Mouse (Mus musculus): ENCODE results near the gene Hcrt.

The Hcrt gene

GRCm38 (mm10) chr11:100735954-100736745 is 26.6 kb downstream of the Hcrt start:
- DNase-seq (ENCODE audit: low spot score in 2 of 2), result no peak

DNA sequence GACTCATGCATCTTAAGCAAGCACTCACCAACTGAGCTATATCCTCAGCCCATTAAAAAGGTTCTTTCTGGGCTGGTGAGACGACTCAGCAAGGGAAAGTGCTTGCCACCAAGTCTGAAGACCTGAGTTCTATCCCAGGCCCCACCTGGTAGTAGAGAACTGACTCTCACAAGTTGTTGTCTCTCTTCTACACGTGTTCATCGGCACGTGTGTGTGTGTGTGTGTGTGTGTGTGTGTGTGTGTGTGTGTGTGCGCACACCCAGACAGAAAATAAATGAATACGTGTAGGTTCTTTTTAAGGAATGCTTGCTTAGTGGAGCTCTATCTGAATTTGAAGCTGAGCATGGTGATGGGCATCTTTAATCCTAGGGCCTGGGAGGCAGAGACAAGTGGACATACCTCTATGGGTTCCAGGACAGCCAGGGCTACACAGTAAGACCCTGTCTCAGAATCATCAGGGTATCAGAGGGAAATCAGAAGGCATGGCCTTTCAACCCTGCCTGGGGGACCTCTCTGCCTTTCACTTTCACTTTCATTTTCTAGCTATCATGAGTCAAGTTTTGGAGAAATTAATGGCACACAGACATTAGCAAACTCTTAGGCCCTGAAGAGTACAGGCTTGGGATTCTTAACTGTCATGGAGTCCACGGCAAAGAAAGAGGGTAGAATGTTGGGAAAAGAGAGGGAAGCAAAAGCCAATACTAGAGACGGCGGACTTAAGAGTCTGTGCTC is 27.4 kb downstream of the Hcrt start:
- no peak for DNase-seq (ENCODE audit: low spot score in 2 of 2)

DNA sequence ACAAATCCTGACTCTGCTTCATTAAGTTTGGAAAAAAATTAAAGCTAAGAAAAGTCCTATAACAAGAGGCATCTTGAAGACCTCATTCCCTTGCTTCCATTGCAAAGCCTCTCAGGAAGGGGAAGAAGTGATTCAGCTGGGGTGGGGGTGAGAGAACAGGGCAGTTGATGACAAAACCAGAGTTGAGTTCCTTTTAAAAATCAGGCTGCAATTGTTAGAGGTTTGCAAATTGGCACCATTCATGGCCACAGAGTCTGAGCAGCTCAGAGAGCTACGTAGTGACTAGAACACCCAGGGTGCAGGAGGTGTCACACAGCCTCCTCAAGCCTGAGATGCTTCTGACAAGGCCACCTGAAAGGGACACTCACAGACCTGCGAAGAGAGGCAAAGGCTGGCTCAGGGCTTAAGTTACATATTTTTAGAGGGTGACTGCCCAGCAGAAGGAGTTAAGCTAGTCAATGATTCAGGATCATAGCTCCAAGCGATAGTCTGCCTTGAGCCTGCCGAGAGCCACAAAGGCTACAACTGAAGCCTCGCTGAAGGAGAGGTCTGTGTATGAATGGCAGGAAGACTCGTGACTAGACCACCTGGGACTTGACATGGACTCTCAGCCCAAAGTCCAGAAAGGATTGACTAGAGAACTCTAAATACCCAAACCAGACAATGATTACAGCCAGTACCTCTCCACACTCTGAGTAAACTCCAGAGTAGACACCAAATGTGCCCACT is 32.1 kb downstream of the Hcrt start:
- DNase-seq (ENCODE audit: low spot score in 2 of 2), result no peak

GRCm38 (mm10) chr11:100729976-100730375 is 32.8 kb downstream of the Hcrt start:
- no peak for DNase-seq (ENCODE audit: low spot score in 2 of 2)

- DNase-seq (ENCODE audit: low spot score in 2 of 2), result no peak
Observed at GRCm38 (mm10) chr11:100728601-100729000, 34.1 kb downstream of the Hcrt start.

GRCm38 (mm10) chr11:100727201-100727600 is 35.5 kb downstream of the Hcrt start:
- no peak for DNase-seq (ENCODE audit: low spot score in 2 of 2)

- no peak for DNase-seq (ENCODE audit: low spot score in 2 of 2)
Observed at GRCm38 (mm10) chr11:100724919-100725512, 37.7 kb downstream of the Hcrt start.

DNA sequence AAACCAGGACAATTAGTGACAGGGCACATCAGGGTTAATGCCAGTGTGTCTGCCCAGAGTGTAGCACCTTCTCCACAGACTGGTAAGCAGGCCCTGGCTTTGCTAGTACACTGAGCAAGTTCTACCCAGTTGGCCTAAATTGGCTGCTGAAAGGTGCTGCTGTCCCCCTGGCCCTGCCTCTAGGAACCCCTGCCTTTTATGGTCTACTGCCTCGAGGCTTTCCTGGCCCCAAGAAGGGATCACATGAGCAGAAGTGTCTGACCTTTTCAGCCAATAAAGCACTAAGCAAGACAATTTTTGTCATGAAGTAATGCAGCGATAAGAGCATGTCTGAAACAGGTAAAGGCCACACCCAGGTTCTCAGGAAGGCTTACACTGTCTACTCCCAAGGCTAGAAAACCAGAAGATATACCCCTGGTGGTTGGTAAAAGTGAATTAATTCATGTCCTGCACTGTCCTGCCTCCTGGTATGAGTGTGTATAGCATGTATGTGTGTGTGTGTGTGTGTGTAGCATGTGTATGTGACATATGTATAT is 40.2 kb downstream of the Hcrt start:
- no peak for DNase-seq (ENCODE audit: low spot score in 2 of 2)

DNA sequence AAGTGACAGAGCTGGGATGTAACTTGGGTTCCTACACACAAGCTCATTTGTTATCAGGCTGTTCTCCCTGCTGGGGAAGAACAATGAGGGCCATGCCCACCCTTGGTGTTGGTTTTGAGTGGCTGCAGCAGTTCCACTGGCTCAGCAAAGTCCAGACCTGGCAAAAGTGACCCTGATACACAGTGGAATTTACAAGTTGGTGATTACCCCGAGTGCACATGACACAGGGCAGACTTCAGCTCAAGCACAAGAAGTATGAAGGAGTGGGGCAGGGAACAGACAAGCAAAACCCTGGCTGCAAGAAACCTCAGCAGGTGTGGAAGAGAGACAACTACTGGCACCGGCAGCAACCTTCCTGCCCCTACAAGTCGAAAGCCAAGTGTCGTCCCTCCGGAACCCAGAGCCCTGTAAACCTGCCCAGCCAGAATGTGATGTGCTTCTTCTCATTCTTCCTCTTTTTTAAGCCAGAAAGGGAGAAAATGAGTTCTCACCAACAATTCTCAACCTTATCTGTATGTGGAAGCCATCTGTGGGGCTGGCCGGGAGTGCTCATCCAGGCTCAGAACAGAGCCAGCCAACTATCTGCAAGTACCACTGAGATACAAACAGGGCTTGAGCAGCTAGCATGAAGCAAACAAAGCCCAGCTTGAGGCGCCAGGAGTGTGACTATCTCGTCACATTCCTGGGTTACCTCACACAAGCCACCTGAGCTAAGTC is 40.8 kb downstream of the Hcrt start:
- no peak for DNase-seq (ENCODE audit: low spot score in 2 of 2)

- no peak for DNase-seq (ENCODE audit: low spot score in 2 of 2)
Observed at GRCm38 (mm10) chr11:100721254-100721653, 41.5 kb downstream of the Hcrt start.

- no peak for DNase-seq (ENCODE audit: low spot score in 2 of 2)
Observed at GRCm38 (mm10) chr11:100720345-100720744, 42.4 kb downstream of the Hcrt start.

GRCm38 (mm10) chr11:100719893-100720292 is 42.8 kb downstream of the Hcrt start:
- DNase-seq (ENCODE audit: low spot score in 2 of 2), result no peak

DNA sequence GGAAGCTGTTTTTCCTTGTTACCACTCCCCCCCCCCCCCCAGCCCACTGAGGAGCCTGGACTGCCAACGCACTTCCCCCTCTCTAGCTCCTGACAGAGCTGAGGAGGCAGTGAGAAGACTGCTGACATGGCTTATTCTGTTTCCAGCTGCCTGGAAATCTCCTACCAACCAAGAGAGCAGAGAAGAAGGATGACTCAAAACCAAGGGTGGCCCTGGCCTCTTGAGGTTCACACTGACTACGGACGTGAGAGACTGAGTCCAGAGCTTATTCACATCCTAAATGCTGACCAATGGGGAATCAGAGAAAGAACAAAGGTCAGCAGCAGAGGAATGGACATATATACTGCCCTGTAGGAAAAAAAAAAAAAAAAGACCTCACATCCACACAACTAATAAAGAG is 43.4 kb downstream of the Hcrt start:
- no peak for DNase-seq (ENCODE audit: low spot score in 2 of 2)

DNA sequence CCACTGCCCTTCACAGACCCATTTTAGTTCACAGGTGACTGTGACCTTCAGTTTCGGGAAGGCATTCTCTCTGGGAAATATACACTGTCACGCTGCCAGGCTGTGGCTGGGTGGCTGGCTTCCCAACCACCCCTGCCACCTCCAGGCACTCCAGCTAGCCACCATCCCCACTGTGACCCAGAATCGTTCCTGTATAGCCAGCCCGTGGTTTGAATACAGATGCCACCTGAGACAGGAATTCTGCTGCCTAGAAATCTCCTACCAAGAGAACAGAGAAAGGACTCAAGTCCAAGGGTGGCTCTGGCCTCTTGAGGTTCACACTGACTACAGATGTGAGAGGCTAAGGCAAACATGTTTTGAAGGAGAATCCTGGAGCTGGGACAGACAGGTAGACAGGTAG is 43.9 kb downstream of the Hcrt start:
- DNase-seq (ENCODE audit: low spot score in 2 of 2), result no peak

- no peak for DNase-seq (ENCODE audit: low spot score in 2 of 2)
Observed at GRCm38 (mm10) chr11:100718462-100718861, 44.3 kb downstream of the Hcrt start.

GRCm38 (mm10) chr11:100716649-100717048 is 46.1 kb downstream of the Hcrt start:
- no peak for DNase-seq (ENCODE audit: low spot score in 2 of 2)

DNA sequence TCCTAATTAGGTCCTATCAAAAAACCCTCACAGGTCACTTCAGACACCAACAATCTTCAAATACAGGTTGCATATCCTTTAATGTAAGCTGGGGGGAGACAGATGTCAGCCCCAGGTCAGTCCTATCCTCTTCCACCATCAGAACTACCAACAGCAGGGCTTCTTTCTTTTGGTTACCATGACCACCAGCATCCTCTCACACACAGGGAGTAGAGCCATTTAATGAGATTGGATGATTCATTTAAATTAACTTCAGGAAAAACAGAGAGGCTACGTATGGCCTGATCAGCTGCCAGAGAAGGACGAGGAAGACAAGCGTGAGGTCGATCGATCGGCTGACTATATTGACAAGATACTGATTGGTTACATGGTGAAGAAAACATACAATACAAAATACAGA is 47.8 kb downstream of the Hcrt start:
- DNase-seq (ENCODE audit: low spot score in 2 of 2), result no peak

DNA sequence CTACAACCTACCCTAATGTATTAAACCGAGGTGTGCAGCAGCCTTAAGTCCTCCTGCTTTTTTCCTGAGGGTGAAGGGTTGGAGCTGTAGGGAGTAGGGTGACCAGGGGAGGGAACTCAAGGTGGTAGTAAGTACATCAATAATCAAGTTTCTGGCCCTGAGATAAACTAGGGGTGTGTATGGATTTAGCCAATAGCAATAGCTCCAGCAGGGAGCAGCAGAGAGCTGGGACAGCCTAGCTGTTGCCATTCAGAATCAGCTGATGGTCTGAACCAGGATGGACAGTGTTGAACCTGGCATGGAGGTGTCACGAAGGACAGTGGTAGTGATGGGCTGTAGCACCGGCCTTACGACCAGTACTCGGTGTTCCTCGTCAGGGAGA is 48.2 kb downstream of the Hcrt start:
- DNase-seq (ENCODE audit: low spot score in 2 of 2), result peak; percentile 73 to 87

GRCm38 (mm10) chr11:100713735-100714533 is 48.8 kb downstream of the Hcrt start, which contains the start of gene Hspb9:
Hspb9 (plus strand) TSS chr11:100713850.
- peak in 1 of 2 experiments; percentile 55 for DNase-seq (ENCODE audit: low spot score in 2 of 2)

- DNase-seq (ENCODE audit: low spot score in 2 of 2), result no peak
Observed at GRCm38 (mm10) chr11:100713174-100713573, 49.6 kb downstream of the Hcrt start.
